Mouse (Mus musculus) megakaryocyte, embryonic 14.5 days (primary cell): ENCODE measurements around the gene Lrmda. TPM values are rescaled to one million over a fixed set of nuclear protein-coding genes. Genes with fewer than 3 reads are reported as not detected.

Experiments used
- H3K27me3 ChIP-seq: replicated peaks from 2 replicates; pipeline ENCODE3; 2012; ENCODE audit warnings: inconsistent platforms
- H3K36me3 ChIP-seq: replicated peaks from 2 replicates; pipeline ENCODE3; 2012; ENCODE audit warnings: low read length, inconsistent platforms, mixed read lengths
- H3K4me1 ChIP-seq: 2 replicates; pipeline ENCODE4 v1.6.1; 2012; ENCODE audit warnings: inconsistent platforms
- H3K4me3 ChIP-seq: replicated peaks from 2 replicates; pipeline ENCODE3; 2012; ENCODE audit warnings: moderate library complexity, mild to moderate bottlenecking, inconsistent platforms
- H3K9me3 ChIP-seq: 2 replicates; pipeline ENCODE4 v1.6.1; 2012; ENCODE audit warnings: inconsistent platforms
- FLI1 ChIP-seq: IDR thresholded peaks from 2 replicates; pipeline ENCODE4 v1.6.1; 2012; ENCODE audit warnings: low read length, inconsistent platforms, mixed read lengths
- GATA1 ChIP-seq: IDR thresholded peaks from 3 replicates; pipeline ENCODE4 v1.6.1; 2012; ENCODE audit warnings: mixed read lengths, low read length, inconsistent platforms, borderline replicate concordance
- polyA plus RNA-seq: library from polyadenylated mRNA; stranded (reverse); fragments of >175 nt; gene quantifications from 2 replicates; pipeline ENCODE4 v1.2.3, GENCODE M21; 2012; ENCODE audit warnings: low replicate concordance; ENCODE audit not compliant: insufficient read depth

Gene Lrmda
- polyA plus RNA-seq, 1 experiment = 7.1 TPM

GRCm38 (mm10) chr14:22964796-22965660 is 945.5 kb downstream of the Lrmda start:
- no peak overlapping the region for H3K4me3 ChIP-seq

GRCm38 (mm10) chr14:22968705-22969104 is 949.2 kb downstream of the Lrmda start:
- TF ChIP-seq GATA1 (no peak), FLI1 (no peak)
- peaks cover 22% of the 10 kb centered on the region for H3K9me3 ChIP-seq
- H3K36me3 ChIP-seq = no peaks in the 10 kb centered on the region
- no peaks in the 10 kb centered on the region for H3K27me3 ChIP-seq
- no peaks in the 10 kb centered on the region for H3K4me1 ChIP-seq
- H3K4me3 ChIP-seq = no peak overlapping the region

More at GRCm38 (mm10) chr14:22964796-22965660, 945.5 kb downstream of the Lrmda start:
- peaks cover 26% of the 10 kb centered on the region for H3K9me3 ChIP-seq
- H3K36me3 ChIP-seq = no peaks in the 10 kb centered on the region
- H3K27me3 ChIP-seq = no peaks in the 10 kb centered on the region
- no peak for TF ChIP-seq FLI1
- TF ChIP-seq GATA1 = no peak
- no peaks in the 10 kb centered on the region for H3K4me1 ChIP-seq

- TF ChIP-seq FLI1 (no peak), GATA1 (no peak)
- no peaks in the 10 kb centered on the region for H3K4me1 ChIP-seq
- no peaks in the 10 kb centered on the region for H3K27me3 ChIP-seq
- H3K4me3 ChIP-seq = no peak overlapping the region
- no peaks in the 10 kb centered on the region for H3K36me3 ChIP-seq
- no peaks in the 10 kb centered on the region for H3K9me3 ChIP-seq
Measured at GRCm38 (mm10) chr14:22986736-22987135, 967.2 kb downstream of the Lrmda start.

- no peaks in the 10 kb centered on the region for H3K27me3 ChIP-seq
- no peak for TF ChIP-seq FLI1
- no peak for TF ChIP-seq GATA1
- no peaks in the 10 kb centered on the region for H3K9me3 ChIP-seq
- H3K4me1 ChIP-seq = no peaks in the 10 kb centered on the region
- H3K4me3 ChIP-seq = no peak overlapping the region
- no peaks in the 10 kb centered on the region for H3K36me3 ChIP-seq
Measured at GRCm38 (mm10) chr14:22988090-22988669, 968.7 kb downstream of the Lrmda start.

DNA sequence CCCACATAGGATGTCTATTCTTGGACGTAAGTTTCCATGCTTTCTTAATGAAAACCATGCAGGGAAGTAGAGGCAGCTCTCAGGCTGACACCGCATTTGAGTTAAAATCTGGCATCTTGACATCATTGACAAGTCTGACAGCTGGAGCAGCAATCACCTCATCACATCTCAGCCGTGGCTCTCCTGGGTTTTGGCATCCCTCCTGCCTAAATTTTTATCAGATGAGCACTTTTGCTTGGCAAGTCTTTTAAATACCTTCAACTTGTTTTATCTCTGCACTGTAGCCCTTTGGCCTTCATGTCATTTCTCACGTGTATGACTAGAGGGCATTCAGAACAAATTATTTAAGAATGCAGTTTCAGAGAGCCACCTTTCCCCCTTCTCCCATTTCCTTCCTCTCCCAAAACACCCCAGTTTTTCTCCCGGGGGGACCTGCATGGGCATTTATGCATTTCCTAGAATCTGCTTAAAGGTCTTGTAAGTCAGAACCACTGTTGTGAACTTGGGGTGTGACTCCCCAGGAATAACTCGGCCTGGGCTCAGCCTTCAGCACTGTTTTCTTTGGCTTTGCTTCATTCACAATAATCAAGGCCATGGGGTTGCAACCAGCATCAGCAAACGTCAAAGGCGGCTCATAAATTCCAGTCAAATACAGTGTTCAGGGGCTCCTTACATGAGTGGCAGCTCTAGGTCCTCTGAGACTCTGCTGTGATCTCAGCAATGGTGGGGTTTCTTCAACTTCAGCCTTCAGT is 975.8 kb downstream of the Lrmda start:
- no peak for TF ChIP-seq FLI1
- TF ChIP-seq GATA1 = no peak
- Histone ChIP-seq H3K36me3 (no peaks in the 10 kb centered on the region), H3K9me3 (peaks cover 2% of the 10 kb centered on the region; the same call in 1 of the 2 replicates), H3K4me3 (no peak overlapping the region), H3K4me1 (no peaks in the 10 kb centered on the region), H3K27me3 (no peaks in the 10 kb centered on the region)

DNA sequence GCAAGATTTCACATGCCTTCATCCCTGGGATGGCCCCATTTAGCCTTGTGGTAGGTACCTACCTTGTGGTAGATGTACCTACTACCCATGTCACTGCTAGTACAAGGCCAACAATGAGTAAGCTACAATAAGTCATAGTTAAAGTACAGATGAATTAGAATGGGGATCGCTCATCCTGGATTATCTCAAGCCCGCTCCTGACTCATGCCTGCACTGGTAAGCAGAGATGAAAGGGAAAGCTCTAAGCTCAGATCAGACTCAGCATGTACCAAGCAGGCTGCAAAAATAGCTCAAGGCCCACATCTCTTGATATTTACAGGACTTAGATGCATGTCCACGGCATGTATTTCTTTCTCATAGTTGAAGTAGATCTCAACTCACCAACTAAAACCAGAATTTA is 979.4 kb downstream of the Lrmda start:
- TF ChIP-seq GATA1 (no peak), FLI1 (no peak)
- no peaks in the 10 kb centered on the region for H3K4me1 ChIP-seq
- H3K9me3 ChIP-seq = no peaks in the 10 kb centered on the region; the same call in 1 of the 2 replicates
- no peaks in the 10 kb centered on the region for H3K36me3 ChIP-seq
- H3K4me3 ChIP-seq = no peak overlapping the region
- H3K27me3 ChIP-seq = no peaks in the 10 kb centered on the region

GRCm38 (mm10) chr14:23011989-23012388 is 992.5 kb downstream of the Lrmda start:
- Histone ChIP-seq H3K36me3 (no peaks in the 10 kb centered on the region), H3K4me1 (no peaks in the 10 kb centered on the region), H3K27me3 (no peaks in the 10 kb centered on the region), H3K4me3 (no peak overlapping the region), H3K9me3 (peaks cover 6% of the 10 kb centered on the region; the same call in 1 of the 2 replicates)
- TF ChIP-seq FLI1 (no peak), GATA1 (no peak)

GRCm38 (mm10) chr14:23014747-23015286 is 995.3 kb downstream of the Lrmda start:
- no peaks in the 10 kb centered on the region for H3K36me3 ChIP-seq
- no peaks in the 10 kb centered on the region for H3K27me3 ChIP-seq
- peaks cover 6% of the 10 kb centered on the region; the same call in 1 of the 2 replicates for H3K9me3 ChIP-seq
- no peak for TF ChIP-seq GATA1
- no peak for TF ChIP-seq FLI1
- H3K4me3 ChIP-seq = no peak overlapping the region
- H3K4me1 ChIP-seq = no peaks in the 10 kb centered on the region

- H3K36me3 ChIP-seq = no peaks in the 10 kb centered on the region
- H3K27me3 ChIP-seq = no peaks in the 10 kb centered on the region
- no peak for TF ChIP-seq GATA1
- no peak for TF ChIP-seq FLI1
- H3K9me3 ChIP-seq = peaks cover 6% of the 10 kb centered on the region; the same call in 1 of the 2 replicates
- H3K4me1 ChIP-seq = no peaks in the 10 kb centered on the region
- H3K4me3 ChIP-seq = no peak overlapping the region
Measured at GRCm38 (mm10) chr14:23015321-23016067, 996.0 kb downstream of the Lrmda start.
